Mouse (Mus musculus): Measurements from ENCODE around the gene Cpa4. TPM values are rescaled to one million over a fixed set of nuclear protein-coding genes. Genes with fewer than 3 reads are reported as not detected.

Gene Cpa4
- polyA plus RNA-seq, 1 experiment from 2014 or later: 0.77 TPM

- H3K27ac ChIP-seq: 0 out of 2 replicates have a peak overlapping the region, but pooled peaks have one; percentile 13
- peaks cover 22% of the 10 kb centered on the region for H3K4me1 ChIP-seq (replicated peaks)
These were observed 52.4 kb downstream of the Cpa4 start for GRCm38 (mm10) chr6:30620591-30620990.

GRCm38 (mm10) chr6:30620994-30621393, 52.8 kb downstream of the Cpa4 start:
- no peak for ATAC-seq
- peak overlapping the region; percentile 48; the same call in 1 of the 2 replicates for H3K27ac ChIP-seq

More at GRCm38 (mm10) chr6:30620591-30620990, 52.4 kb downstream of the Cpa4 start:
- ATAC-seq: no peak
- no peak overlapping the region for H3K4me3 ChIP-seq (replicated peaks)
- no peaks in the 10 kb centered on the region for H3K36me3 ChIP-seq
- 76% methylated on average over 4 of the region's 4 CpGs for WGBS
- H3K27me3 ChIP-seq (replicated peaks): no peaks in the 10 kb centered on the region
- H3K4me2 ChIP-seq (replicated peaks): no peak overlapping the region
- no peak overlapping the region for H3K9ac ChIP-seq
- H3K9me3 ChIP-seq: no peaks in the 10 kb centered on the region

GRCm38 (mm10) chr6:30621986-30622389, 53.8 kb downstream of the Cpa4 start:
- Histone ChIP-seq H3K27ac (0 out of 2 replicates have a peak overlapping the region, but pooled peaks have one; percentile 44), H3K36me3 (no peaks in the 10 kb centered on the region), H3K4me2 (replicated peaks) (no peak overlapping the region), H3K4me3 (replicated peaks) (no peak overlapping the region), H3K27me3 (replicated peaks) (no peaks in the 10 kb centered on the region), H3K9me3 (no peaks in the 10 kb centered on the region), H3K9ac (no peak overlapping the region), H3K4me1 (replicated peaks) (peaks cover 14% of the 10 kb centered on the region)
- WGBS: 32% methylated on average over 4 of the region's 4 CpGs
- no peak for ATAC-seq

More at GRCm38 (mm10) chr6:30620994-30621393, 52.8 kb downstream of the Cpa4 start:
- H3K4me2 ChIP-seq (replicated peaks): no peak overlapping the region
- H3K4me3 ChIP-seq (replicated peaks): no peak overlapping the region
- no peaks in the 10 kb centered on the region for H3K27me3 ChIP-seq (replicated peaks)
- H3K9ac ChIP-seq: no peak overlapping the region
- peaks cover 22% of the 10 kb centered on the region for H3K4me1 ChIP-seq (replicated peaks)
- WGBS: 84% methylated on average over 6 of the region's 6 CpGs
- no peaks in the 10 kb centered on the region for H3K9me3 ChIP-seq
- no peaks in the 10 kb centered on the region for H3K36me3 ChIP-seq

GRCm38 (mm10) chr6:30624763-30625162, 56.6 kb downstream of the Cpa4 start:
- no peaks in the 10 kb centered on the region for H3K9me3 ChIP-seq
- no peak overlapping the region for H3K9ac ChIP-seq
- no peak overlapping the region for H3K27ac ChIP-seq
- no peak overlapping the region for H3K4me2 ChIP-seq (replicated peaks)
- no peaks in the 10 kb centered on the region for H3K36me3 ChIP-seq
- H3K27me3 ChIP-seq (replicated peaks): no peaks in the 10 kb centered on the region
- 0 out of 2 replicates have a peak, but pooled peaks cover 6% of the 10 kb centered on the region for H3K4me1 ChIP-seq (replicated peaks)
- no peak overlapping the region for H3K4me3 ChIP-seq (replicated peaks)
- ATAC-seq: no peak
- 89% methylated on average over 9 of the region's 9 CpGs for WGBS

- H3K9me3 ChIP-seq: no peaks in the 10 kb centered on the region
- H3K4me1 ChIP-seq (replicated peaks): 0 out of 2 replicates have a peak, but pooled peaks cover 7% of the 10 kb centered on the region
- H3K4me3 ChIP-seq (replicated peaks): no peak overlapping the region
- ATAC-seq: peak; percentile 25; the same call in 1 of the 2 replicates
- H3K27me3 ChIP-seq (replicated peaks): no peaks in the 10 kb centered on the region
- H3K36me3 ChIP-seq: no peaks in the 10 kb centered on the region
- H3K9ac ChIP-seq: no peak overlapping the region
- no peak overlapping the region for H3K4me2 ChIP-seq (replicated peaks)
- H3K27ac ChIP-seq: no peak overlapping the region
- WGBS: 29% methylated on average over 6 of the region's 6 CpGs
These were observed 60.0 kb downstream of the Cpa4 start for GRCm38 (mm10) chr6:30628152-30628551.

GRCm38 (mm10) chr6:30629989-30630388, 61.8 kb downstream of the Cpa4 start:
- 0 out of 2 replicates have a peak, but pooled peaks cover 7% of the 10 kb centered on the region for H3K4me1 ChIP-seq (replicated peaks)
- no peaks in the 10 kb centered on the region for H3K27me3 ChIP-seq (replicated peaks)
- 92% methylated on average over 1 of the region's 1 CpGs for WGBS
- H3K27ac ChIP-seq: no peak overlapping the region
- H3K4me2 ChIP-seq (replicated peaks): no peak overlapping the region
- no peak overlapping the region for H3K9ac ChIP-seq
- H3K9me3 ChIP-seq: no peaks in the 10 kb centered on the region
- ATAC-seq: no peak
- H3K36me3 ChIP-seq: no peaks in the 10 kb centered on the region
- no peak overlapping the region for H3K4me3 ChIP-seq (replicated peaks)

GRCm38 (mm10) chr6:30635361-30635862, 67.2 kb downstream of the Cpa4 start:
- H3K27ac ChIP-seq: 0 out of 2 replicates have a peak overlapping the region, but pooled peaks have one; percentile 38
- no peak for ATAC-seq
- 36% methylated on average over 8 of the region's 8 CpGs for WGBS
- H3K36me3 ChIP-seq: no peaks in the 10 kb centered on the region
- no peaks in the 10 kb centered on the region for H3K27me3 ChIP-seq (replicated peaks)
- H3K4me2 ChIP-seq (replicated peaks): no peak overlapping the region
- H3K4me3 ChIP-seq (replicated peaks): no peak overlapping the region
- no peak overlapping the region for H3K9ac ChIP-seq
- peaks cover 16% of the 10 kb centered on the region for H3K4me1 ChIP-seq (replicated peaks)
- H3K9me3 ChIP-seq: no peaks in the 10 kb centered on the region

GRCm38 (mm10) chr6:30636186-30636842, 68.1 kb downstream of the Cpa4 start:
- no peaks in the 10 kb centered on the region for H3K9me3 ChIP-seq
- no peak overlapping the region for H3K4me2 ChIP-seq (replicated peaks)
- H3K27me3 ChIP-seq (replicated peaks): no peaks in the 10 kb centered on the region
- H3K36me3 ChIP-seq: no peaks in the 10 kb centered on the region
- H3K27ac ChIP-seq: peak overlapping the region; percentile 82
- H3K9ac ChIP-seq: no peak overlapping the region
- no peak overlapping the region for H3K4me3 ChIP-seq (replicated peaks)
- H3K4me1 ChIP-seq (replicated peaks): peaks cover 16% of the 10 kb centered on the region
- WGBS: 36% methylated on average over 4 of the region's 4 CpGs
- peak; percentile 49; the same call in 1 of the 2 replicates for ATAC-seq

GRCm38 (mm10) chr6:30638674-30639268, 70.6 kb downstream of the Cpa4 start, which contains the start of gene Cpa1:
Gene Cpa1, plus strand, starts transcription at chr6:30639218.
- no peak within 1 kb of the TSS for H3K27ac ChIP-seq
- H3K9me3 ChIP-seq: no peaks in the 10 kb centered on the region
- no peak for ATAC-seq
- H3K27me3 ChIP-seq (replicated peaks): no peaks in the 10 kb centered on the region
- H3K9ac ChIP-seq: no peak within 1 kb of the TSS
- H3K4me3 ChIP-seq (replicated peaks): no peak within 1 kb of the TSS
- H3K36me3 ChIP-seq: no peaks in the 10 kb centered on the region
- peaks cover 17% of the 10 kb centered on the region for H3K4me1 ChIP-seq (replicated peaks)
- no peak within 1 kb of the TSS for H3K4me2 ChIP-seq (replicated peaks)
- WGBS: 75% methylated on average over 5 of the region's 5 CpGs

Other genes starting within 250 kb of the Cpa4 start
- 42.9 and 44.5 TPM in 2 replicates for gene Zc3hc1, start 177.3 kb upstream of the Cpa4 start, polyA plus RNA-seq (2015; fragmentation: Nextera tagmentation; extraction: Ambion mirVana)
- gene Klhdc10, start 166.5 kb upstream of the Cpa4 start, polyA plus RNA-seq (2015; fragmentation: Nextera tagmentation; extraction: Ambion mirVana): 14.5 and 15.2 TPM in 2 replicates
- gene Tmem209, start 58.6 kb upstream of the Cpa4 start, polyA plus RNA-seq (2015; fragmentation: Nextera tagmentation; extraction: Ambion mirVana): 31.5 and 33.6 TPM in 2 replicates
- gene Ssmem1, start 58.5 kb upstream of the Cpa4 start, polyA plus RNA-seq (2015; fragmentation: Nextera tagmentation; extraction: Ambion mirVana): not detected in 2 replicates
- gene Cpa2, start 26.8 kb upstream of the Cpa4 start, polyA plus RNA-seq (2015; fragmentation: Nextera tagmentation; extraction: Ambion mirVana): 327 and 654 TPM in 2 replicates
- gene Cpa5, start 42.6 kb downstream of the Cpa4 start, polyA plus RNA-seq (2015; fragmentation: Nextera tagmentation; extraction: Ambion mirVana): 0.25 TPM in 2 replicates
- 266 and 631 TPM in 2 replicates for gene Cpa1, start 70.8 kb downstream of the Cpa4 start, polyA plus RNA-seq (2015; fragmentation: Nextera tagmentation; extraction: Ambion mirVana)
- gene Cep41, start 125.4 kb downstream of the Cpa4 start, polyA plus RNA-seq (2015; fragmentation: Nextera tagmentation; extraction: Ambion mirVana): 9.4 and 9.9 TPM in 2 replicates
- gene Mest, start 155.2 kb downstream of the Cpa4 start, polyA plus RNA-seq (2015; fragmentation: Nextera tagmentation; extraction: Ambion mirVana): 668 and 710 TPM in 2 replicates

Measured in intestine, embryonic 15.5 days (tissue).